Mouse (Mus musculus) testis, adult 2 months (tissue): ENCODE data around the gene Cdkn2c. TPM values are rescaled to one million over a fixed set of nuclear protein-coding genes. Genes with fewer than 3 reads are reported as not detected.
A peak's percentile ranks its signal among the peaks of the same experiment; 100 is the strongest.

Source experiments
- H3K27ac ChIP-seq: fragments of 200-500 bp; 2 replicates; pipeline ENCODE4 v1.5.1; 2012; ENCODE audit warnings: low read depth, low read length; ENCODE audit not compliant: control insufficient read depth, insufficient read depth
- H3K27me3 ChIP-seq: fragments of 200-500 bp; 2 replicates; pipeline ENCODE4 v1.6.1; 2012; ENCODE audit warnings: mild to moderate bottlenecking, low read length, moderate library complexity; ENCODE audit not compliant: control insufficient read depth, insufficient read depth
- H3K36me3 ChIP-seq: fragments of 200-500 bp; 2 replicates; pipeline ENCODE4 v1.6.1; 2012; ENCODE audit warnings: mild to moderate bottlenecking, low read length; ENCODE audit not compliant: control insufficient read depth, insufficient read depth
- H3K4me1 ChIP-seq: fragments of 200-500 bp; 2 replicates; pipeline ENCODE4 v1.6.1; 2012; ENCODE audit warnings: low read length; ENCODE audit not compliant: control insufficient read depth, insufficient read depth
- H3K4me3 ChIP-seq: fragments of 200-500 bp; 2 replicates; pipeline ENCODE4 v1.5.1; 2012; ENCODE audit warnings: low read depth, mild to moderate bottlenecking, low read length, moderate library complexity, mixed read lengths; ENCODE audit not compliant: control insufficient read depth
- CTCF ChIP-seq: fragments of 200-500 bp; IDR thresholded peaks from 2 replicates; pipeline ENCODE4 v1.5.1; 2012; ENCODE audit warnings: low read depth, mild to moderate bottlenecking, inconsistent platforms, low read length, moderate library complexity; ENCODE audit not compliant: control insufficient read depth, insufficient read depth, insufficient replicate concordance
- POLR2A ChIP-seq: fragments of 200-500 bp; IDR thresholded peaks from 2 replicates; pipeline ENCODE4 v1.6.1; 2012; ENCODE audit warnings: low read depth, mild to moderate bottlenecking, inconsistent platforms, low read length, moderate library complexity; ENCODE audit not compliant: control insufficient read depth
- polyA plus RNA-seq: library from polyadenylated mRNA; depleted of rRNA; stranded (reverse); fragments of >200 nt; gene quantifications from 2 replicates; pipeline ENCODE4 v1.2.3, GENCODE M21; 2012

Gene Cdkn2c
- polyA plus RNA-seq, 1 experiment = 52.0 TPM

GRCm38 (mm10) chr4:109676218-109677215 lies 9.5 kb upstream of the Cdkn2c start, which contains the start of gene Faf1:
Faf1 (plus strand) TSS chr4:109676588.
- 0 out of 2 replicates have a peak, but pooled peaks have one; percentile 1 for TF ChIP-seq CTCF
- peak; percentile 94 for TF ChIP-seq POLR2A
- Histone ChIP-seq H3K4me1 (peaks cover 2% of the 10 kb centered on the region; the same call in 1 of the 2 replicates), H3K4me3 (peak within 1 kb of the TSS; percentile 95), H3K27ac (peak within 1 kb of the TSS; percentile 98), H3K27me3 (no peaks in the 10 kb centered on the region), H3K36me3 (no peaks in the 10 kb centered on the region)

- Histone ChIP-seq H3K27me3 (no peaks in the 10 kb centered on the region), H3K27ac (no peak overlapping the region), H3K4me1 (peaks cover 2% of the 10 kb centered on the region; the same call in 1 of the 2 replicates), H3K36me3 (no peaks in the 10 kb centered on the region), H3K4me3 (no peak overlapping the region)
- no peak for TF ChIP-seq CTCF
- no peak for TF ChIP-seq POLR2A
Observed at GRCm38 (mm10) chr4:109674097-109674496, 7.1 kb upstream of the Cdkn2c start.

GRCm38 (mm10) chr4:109671941-109672340 lies 5.0 kb upstream of the Cdkn2c start:
- no peaks in the 10 kb centered on the region for H3K27me3 ChIP-seq
- no peak overlapping the region for H3K27ac ChIP-seq
- TF ChIP-seq CTCF = no peak
- TF ChIP-seq POLR2A = no peak

GRCm38 (mm10) chr4:109670213-109670612 lies 3.2 kb upstream of the Cdkn2c start:
- TF ChIP-seq POLR2A = no peak
- no peak for TF ChIP-seq CTCF
- H3K4me3 ChIP-seq = no peak overlapping the region
- H3K27ac ChIP-seq = no peak overlapping the region
- no peaks in the 10 kb centered on the region; the same call in 1 of the 2 replicates for H3K27me3 ChIP-seq
- H3K36me3 ChIP-seq = no peaks in the 10 kb centered on the region; the same call in none of the 2 replicates
- H3K4me1 ChIP-seq = no peaks in the 10 kb centered on the region

More at GRCm38 (mm10) chr4:109671941-109672340, 5.0 kb upstream of the Cdkn2c start:
- Histone ChIP-seq H3K36me3 (no peaks in the 10 kb centered on the region), H3K4me1 (no peaks in the 10 kb centered on the region), H3K4me3 (no peak overlapping the region)

- Histone ChIP-seq H3K36me3 (no peaks in the 10 kb centered on the region; the same call in none of the 2 replicates), H3K27me3 (no peaks in the 10 kb centered on the region; the same call in 1 of the 2 replicates), H3K4me3 (no peak overlapping the region), H3K27ac (no peak overlapping the region), H3K4me1 (no peaks in the 10 kb centered on the region; the same call in 1 of the 2 replicates)
- TF ChIP-seq CTCF (no peak), POLR2A (no peak)
Observed at GRCm38 (mm10) chr4:109667518-109667917, 529 bp upstream of the Cdkn2c start.

- no peak; the same call in 1 of the 2 replicates for TF ChIP-seq POLR2A
- no peak for TF ChIP-seq CTCF
- Histone ChIP-seq H3K4me3 (peak overlapping the region; percentile 97), H3K27ac (peak overlapping the region; percentile 99), H3K36me3 (peaks cover 2% of the 10 kb centered on the region), H3K27me3 (no peaks in the 10 kb centered on the region; the same call in 1 of the 2 replicates), H3K4me1 (peaks cover 3% of the 10 kb centered on the region)
Observed at GRCm38 (mm10) chr4:109665982-109666460, 968 bp downstream of the Cdkn2c start.

- Histone ChIP-seq H3K4me3 (peak overlapping the region; percentile 97), H3K4me1 (peaks cover 3% of the 10 kb centered on the region), H3K27ac (peak overlapping the region; percentile 99), H3K27me3 (no peaks in the 10 kb centered on the region; the same call in 1 of the 2 replicates), H3K36me3 (peaks cover 2% of the 10 kb centered on the region)
- TF ChIP-seq POLR2A (peak; percentile 41; the same call in 1 of the 2 replicates), CTCF (no peak)
Observed at GRCm38 (mm10) chr4:109665101-109665981, 1.6 kb downstream of the Cdkn2c start.
